Mouse (Mus musculus) monocyte, adult 2 months (primary cell): ENCODE data around the gene Gdf15.

Experiments used
- DNase-seq, 2 experiments: peaks; one replicate each; pipeline ENCODE4 v3.0.0; 2022; ENCODE audit warnings: low spot score in 2 of 2, low read depth in 1 of 2

Gdf15 gene

GRCm38 (mm10) chr8:70607603-70607897, 24.7 kb downstream of the Gdf15 start:
- no peak for DNase-seq

DNA sequence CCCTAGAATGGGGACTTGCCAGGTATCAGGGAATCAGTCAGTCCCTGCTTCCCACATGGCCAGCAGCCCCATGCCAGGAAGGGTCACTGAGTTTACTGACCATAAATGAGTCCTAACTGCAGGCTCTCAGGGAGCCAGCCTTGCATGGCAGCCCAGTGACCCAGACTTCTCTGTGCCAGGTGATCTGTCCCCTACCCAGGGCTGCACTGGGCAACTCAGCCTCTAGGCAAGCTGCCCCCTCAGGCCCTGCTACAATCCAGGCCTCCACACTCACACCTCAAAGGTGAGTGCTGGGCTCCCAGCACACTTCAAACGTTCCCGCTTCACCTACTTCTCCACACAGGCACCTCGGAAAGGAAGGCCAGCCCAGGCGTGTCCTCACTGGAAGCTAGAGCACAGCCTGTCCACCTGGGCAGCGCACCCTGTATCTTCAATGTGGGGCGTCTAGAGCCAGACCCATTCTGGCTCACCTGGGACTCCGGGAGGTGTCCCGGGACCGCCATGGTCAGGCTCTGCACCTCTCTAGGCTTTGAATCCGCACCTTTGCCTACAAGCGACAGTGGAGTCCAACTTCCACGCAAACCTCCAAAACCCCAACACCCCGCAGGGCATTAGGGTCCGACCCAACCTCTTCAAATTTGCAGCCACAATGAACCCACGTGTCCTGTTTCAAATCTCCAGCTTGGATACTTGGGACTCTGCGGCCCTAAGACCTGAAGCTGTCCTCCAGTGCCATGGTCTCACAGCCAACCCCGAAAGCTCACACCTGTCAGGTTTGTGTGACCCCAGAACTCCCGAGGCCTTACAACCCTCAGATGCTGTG, 25.3 kb downstream of the Gdf15 start:
- DNase-seq: no peak

GRCm38 (mm10) chr8:70605871-70606779, 26.1 kb downstream of the Gdf15 start:
- DNase-seq: no peak

DNA sequence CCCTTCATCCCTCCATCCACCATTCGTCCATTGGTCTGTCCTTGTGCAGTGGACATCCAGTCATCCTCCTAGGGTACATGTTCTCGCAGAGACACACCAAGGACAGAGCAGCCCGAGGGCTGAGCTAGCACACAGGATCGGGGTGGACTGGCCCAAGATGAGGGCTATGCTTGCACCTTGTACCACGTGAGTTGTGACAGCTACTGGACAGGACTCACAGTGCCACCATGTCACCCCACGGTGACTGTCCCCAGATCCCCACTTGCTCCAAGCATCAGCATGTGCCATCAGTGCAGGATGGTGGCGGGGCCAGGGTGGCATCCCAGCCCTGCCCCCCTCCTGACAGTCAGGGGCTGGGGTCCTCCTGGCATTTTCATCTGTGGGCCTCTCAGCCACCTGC, 27.7 kb downstream of the Gdf15 start:
- DNase-seq: no peak

DNA sequence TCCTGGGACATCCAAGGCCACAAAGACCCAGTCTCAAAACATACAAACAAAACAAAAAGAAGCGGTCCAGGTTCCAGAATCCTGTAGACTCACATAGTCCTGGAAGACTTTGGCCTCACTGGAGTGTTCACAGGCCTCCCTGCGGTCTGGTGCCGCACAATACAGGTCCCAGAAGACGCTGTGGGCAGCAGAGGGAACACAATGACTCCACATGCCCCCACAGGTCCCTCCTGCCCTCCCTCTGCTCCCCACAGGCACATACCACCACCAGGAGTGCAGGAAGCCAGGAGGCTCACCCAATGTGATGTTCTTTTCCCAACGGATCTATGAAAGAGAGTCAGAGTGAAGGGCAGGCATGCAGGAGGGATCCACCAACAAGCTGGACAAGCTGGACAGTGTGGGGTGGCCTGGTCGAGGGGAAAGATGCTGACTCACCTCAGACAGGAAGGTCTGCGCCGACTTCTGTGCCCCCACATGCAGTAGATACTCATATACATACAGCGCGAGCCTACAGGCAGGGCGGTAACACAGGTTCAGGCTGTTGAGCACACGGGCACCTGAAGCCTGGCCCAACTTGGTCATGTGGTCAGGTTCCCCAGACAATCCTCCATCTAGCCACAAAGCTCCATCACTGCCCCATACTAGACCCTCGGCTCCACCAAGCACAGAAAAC, 30.0 kb downstream of the Gdf15 start:
- no peak for DNase-seq

DNA sequence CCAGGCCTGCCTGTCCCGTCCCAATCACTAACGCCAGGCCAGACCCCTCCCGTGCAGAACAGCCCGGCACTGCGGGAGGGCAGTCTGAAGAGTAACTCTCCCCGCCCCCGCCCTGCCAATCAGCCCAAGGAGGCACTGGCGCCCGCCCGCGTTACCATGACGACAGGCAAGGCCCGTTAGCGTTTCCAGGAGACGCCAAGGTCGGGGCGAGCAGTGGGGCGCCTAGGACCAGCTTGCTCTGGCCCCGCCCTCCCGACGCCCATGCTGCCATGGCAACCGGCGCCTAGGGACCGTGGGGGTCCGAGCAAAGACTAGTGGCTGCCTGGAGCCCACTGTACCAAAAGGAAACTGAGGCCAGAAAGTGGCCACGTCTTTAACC, 31.0 kb downstream of the Gdf15 start:
- peak in 1 of 2 experiments; percentile 50 for DNase-seq

DNA sequence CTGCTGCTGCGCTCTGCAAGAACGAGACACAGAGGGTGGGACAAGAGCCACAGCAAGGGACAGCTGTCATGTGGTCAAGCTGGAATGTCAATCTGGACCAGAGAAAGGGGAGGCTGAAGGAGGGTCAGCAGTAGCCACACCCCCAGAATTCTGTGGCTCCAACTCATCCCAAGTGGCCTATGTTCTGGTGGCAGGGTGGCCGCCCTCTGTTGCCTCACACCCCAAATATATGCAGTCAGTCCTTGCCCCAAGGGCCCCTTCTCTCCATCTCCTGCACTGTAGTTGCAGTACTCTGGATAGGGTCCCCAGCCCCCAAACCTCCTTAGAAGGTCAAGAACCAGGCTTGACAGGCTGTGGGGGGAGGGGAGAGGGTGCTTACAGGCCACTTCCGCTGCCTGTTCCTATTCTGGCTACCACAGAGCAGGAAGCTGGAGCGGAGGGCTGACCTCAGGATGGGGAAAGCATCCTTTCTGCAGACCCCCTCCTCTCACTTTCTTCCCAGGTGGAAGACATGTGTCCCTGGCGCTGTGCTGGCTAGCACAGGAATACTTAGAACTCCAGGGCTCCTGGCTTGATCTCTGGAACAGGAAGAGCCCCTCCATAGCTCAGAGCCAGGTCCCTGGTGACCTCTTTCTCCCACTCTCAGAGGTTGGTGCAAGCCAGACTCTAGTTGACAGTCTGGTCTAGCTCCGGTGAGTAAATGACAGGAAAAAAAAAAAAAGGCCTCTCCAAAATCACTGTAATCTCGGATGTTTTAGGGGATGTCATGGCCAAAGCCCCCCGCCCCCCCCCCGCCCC, 31.6 kb downstream of the Gdf15 start:
- no peak for DNase-seq

DNA sequence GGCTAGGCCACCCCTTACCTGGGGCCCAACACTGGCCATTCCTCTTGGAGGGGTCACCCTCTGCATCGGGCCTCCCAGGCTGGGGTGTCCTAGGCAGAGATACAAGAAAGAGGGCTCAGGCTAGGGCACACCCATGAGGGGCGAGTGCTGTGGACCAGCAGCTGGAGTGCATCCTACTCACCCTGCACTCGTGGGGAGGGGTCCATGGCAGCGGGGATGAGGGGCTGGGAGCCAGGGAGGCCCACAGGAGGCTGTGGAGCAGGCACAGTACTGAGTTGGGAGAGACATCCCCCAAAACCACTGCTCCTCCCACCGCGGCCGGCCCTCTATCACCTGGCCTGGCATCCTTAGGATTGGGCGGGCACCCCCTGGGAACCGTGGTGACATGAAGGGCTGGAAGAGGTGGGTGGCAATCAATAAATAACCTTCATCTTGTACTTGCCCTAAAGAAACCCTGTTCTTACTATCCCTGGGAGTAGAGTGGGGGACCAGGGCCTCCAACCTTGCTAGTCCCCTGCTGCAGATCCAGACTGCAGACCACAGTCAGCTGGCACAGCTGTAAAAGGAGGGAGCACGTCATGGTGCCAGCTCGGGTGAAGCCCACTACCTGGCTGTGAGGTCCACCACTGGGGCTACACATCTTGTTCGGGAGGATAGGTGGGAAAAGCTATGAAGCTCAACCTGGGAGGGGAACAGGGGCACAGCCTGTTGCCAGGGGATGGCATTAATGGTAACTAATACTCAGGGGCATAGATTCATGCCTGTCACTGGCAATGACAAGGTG, 32.6 kb downstream of the Gdf15 start:
- DNase-seq: no peak

DNA sequence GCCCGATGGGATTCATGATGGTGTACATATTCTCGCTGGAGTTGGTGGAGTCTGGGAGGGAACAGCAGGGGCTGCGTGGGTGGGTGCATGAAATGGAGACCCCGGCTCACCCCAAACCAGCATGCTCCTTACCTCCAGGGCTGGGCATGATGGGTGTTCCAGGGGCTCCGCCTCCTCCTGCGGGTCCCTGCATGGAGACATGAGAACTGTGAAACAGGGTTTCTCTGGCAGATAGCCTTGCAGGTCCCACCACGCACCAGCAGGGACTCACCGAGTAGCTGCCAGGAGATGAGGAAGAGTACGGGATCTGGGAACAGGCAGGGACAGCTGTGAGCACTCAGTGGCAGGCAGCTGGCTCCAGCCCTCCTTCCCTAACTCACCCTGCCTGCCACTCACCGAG, 33.5 kb downstream of the Gdf15 start:
- no peak for DNase-seq

DNA sequence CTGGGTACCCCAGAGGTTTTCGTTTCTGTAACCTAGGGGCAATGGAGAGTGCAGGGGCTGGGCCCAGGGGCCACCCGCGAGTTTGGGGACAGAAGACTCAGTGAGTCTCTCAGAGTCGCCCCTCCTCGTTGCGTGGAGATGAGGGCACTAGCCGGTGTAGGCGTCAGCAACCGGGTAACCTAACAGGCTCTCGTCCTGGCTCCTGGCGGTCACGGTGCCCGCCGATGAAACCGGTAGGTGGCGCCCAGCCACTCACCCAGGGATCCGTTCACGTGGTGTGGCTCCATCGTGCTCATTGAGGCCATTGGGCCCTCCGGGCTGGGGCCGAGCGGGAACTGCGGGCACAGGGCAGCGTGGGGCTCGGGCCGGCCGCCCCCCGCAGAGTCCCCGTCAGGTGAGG, 34.0 kb downstream of the Gdf15 start:
- no peak for DNase-seq

DNA sequence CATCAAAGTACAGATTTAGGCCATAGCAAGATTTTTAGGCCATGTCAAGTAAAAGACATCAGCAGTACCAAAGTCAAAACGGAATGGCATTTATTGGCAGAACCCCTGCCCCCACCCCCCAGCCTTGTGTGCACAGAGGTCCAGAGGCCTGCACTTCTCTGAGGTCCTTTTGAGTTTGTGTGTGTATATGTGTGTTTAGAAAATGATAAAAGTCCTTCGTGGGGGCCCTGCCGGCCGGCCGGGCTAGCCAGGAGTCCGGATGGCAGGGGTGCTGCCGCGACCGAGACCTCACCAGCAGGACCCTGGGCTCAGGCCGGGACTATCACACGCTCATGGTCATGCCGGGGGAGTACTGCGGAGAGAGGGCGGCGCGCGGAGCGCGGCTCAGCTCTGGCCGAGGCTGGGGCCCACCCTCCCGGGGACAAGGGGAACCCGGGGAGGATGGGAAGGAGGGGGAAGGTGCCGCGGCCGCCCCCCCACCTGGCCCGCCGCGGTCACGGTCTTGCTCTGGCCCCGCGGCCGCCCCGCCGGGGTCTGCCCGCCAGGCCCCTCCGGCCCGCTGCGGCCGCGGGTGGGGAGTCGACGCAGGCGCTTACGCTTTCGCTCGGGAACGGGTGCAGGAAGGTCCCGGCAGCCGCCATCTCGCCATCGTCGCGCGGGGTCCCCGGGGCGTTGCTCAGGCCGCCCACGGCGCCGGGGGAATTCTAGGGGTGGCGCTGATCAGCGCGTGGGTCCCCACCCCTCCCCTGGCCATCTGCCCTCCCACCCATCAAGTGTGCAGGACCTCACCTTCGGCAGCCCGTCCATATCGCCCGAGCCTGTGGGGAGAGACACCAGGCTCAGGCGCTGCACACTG, 34.6 kb downstream of the Gdf15 start:
- DNase-seq: no peak

DNA sequence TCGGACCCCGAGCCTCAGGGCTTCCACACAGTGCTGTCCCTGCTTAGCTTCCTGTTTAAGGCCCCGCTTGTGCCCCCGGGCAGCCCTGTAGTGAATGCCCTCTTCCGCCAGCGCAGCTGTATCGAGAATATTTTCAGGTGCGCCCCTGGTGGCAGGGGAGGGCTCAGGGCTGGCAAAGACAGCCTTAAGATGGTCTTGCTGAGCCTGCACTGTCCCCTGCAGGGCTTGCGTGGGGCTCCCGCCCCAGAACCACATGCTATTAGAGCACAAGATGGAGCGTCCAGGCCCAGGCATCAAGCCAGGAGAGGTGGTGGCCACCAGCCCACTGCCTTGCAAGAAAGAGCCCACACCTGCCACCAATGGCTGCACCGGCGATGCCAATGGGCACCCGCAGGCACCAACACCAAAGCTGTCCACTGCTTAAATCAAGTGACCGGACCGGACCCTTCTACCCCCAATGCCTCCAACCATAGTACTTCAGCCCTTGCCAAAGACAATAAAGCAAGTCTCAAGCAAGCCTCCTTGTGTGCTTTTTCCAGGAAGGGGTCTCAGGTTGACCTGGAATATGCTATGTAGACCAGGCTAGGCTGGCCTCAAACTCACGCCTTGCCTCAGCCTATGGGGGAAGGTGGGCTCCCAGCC, 35.4 kb downstream of the Gdf15 start:
- DNase-seq: no peak

GRCm38 (mm10) chr8:70596216-70596615, 36.0 kb downstream of the Gdf15 start:
- no peak for DNase-seq

DNA sequence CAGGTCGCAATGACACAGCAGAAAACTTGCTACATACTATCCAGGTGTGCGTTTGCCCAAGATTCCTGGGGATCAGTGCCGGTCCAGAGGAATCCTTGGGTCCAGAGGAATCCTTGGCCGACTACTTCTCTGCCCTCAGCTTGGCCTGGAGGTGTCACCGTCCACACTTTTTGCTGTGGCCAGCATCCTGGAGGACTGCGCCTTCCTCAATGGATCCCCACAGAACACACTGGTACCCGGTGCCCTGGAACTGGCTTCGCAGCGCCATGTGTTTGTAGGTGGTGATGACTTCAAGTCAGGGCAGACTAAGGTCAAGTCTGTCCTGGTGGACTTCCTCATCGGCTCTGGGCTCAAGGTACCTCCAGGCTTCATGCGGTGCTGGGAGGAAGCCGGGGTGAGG, 36.4 kb downstream of the Gdf15 start:
- DNase-seq: no peak

DNA sequence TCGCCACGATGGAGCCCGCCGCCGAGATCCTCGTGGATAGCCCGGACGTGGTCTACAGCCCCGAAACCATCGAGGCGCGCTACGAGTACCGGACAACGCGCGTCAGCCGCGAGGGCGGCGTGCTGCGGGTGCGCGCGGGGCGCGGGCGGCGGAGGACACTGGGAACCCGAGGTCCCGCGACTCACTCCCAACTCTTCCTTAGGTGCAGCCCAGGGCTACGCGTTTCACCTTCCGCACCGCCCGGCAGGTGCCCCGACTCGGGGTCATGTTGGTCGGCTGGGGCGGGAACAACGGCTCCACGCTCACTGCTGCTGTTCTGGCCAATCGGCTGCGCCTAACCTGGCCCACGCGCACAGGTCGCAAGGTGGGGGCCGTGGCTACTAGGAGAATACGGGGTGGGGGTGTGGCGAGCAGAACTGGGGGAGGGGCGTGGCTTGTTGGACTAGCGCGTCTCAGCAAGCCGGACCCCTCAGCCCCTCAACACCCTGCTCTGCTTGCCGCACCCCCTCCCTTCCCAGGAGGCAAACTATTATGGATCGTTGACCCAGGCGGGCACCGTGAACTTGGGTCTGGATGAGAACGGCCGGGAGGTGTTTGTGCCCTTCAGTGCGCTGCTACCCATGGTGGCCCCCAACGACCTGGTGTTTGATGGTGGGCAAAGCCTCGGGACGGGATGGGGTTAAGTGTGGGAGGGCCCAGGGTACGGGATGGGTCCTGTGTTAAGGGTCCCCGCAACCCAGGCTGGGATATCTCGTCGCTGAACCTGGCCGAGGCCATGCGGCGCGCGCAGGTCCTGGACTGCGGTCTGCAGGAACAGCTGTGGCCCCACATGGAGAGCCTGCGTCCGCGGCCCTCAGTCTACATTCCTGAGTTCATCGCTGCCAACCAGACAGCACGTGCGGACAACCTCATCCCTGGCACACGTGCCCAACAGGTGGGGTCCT, 37.4 kb downstream of the Gdf15 start:
- no peak for DNase-seq

- no peak for DNase-seq
These were observed 38.2 kb downstream of the Gdf15 start, which contains the start of gene Isyna1 for GRCm38 (mm10) chr8:70593961-70594609. TSS of gene Isyna1 (plus strand) at chr8:70594373.

DNA sequence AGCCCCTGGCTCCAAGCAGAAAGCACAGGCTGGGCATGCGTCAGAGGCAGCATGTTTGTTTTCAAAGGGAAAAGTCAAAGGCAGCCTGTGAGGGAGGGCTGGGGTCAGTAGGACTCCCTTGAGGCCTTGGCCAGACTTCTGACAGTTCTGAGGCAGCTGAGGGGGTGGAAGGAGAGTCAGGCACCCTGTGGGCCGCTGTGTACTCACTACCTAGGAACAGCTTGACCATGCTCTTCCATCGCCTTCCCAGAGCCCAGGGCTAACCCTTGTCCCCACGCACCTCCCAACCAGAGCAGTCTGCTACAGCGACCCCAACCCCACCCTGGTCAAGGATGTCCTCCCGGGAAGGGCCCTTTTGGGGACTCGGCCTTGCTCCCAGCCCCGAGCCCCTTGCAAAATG, 39.1 kb downstream of the Gdf15 start:
- DNase-seq: no peak
